Mouse (Mus musculus) telencephalon, adult 2 months (tissue): ENCODE data around the gene Lonrf2.
A peak's percentile ranks its signal among the peaks of the same experiment; 100 is the strongest.

Source experiments
- DNase-seq: peaks from one replicate; pipeline ENCODE4 v3.0.0-alpha.2; 2011; ENCODE audit warnings: low read depth, low spot score

The Lonrf2 gene

DNA sequence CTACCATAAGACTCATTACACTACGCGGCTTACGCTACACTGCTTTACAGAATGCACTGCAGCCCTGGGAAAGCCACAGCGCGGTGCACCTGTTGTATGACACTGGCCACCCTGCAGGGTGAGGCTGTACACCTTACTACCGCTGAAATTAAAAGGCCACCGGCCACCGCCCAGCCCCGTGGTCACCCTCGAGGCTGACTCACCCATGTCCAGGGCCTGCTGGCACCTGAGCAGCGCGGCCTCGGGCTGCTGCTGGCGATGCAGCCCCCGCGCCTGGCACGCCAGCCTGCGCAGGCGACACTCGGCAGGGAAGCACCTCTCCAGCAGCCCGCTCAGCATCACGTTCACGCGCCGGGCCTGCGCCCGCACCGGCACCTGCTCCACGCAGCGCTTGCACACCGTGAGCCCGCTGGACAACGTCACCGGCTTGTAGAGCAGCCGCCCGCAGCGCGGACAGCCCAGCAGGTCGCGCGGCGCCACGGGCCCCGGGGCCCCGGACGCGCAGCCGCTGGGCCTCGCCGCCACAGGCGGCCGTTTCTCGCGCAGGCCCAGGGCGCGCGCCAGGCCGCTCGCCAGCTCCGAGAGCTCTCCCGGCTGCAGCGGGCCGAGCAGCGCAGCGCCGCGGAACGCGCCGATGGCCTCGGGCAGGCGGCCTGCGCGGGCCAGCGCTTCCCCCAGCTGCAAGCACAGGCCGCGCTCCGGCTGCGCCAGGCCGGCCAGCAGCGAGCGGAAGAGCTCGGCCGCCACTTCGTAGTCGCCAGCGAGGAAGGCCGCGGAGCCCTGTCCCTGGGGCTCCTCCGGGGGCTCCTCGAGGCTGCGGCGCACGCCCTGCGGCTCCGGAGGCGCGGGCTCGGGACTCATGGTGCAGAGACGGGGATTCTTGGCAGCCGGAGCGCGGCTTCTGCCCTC is 689 bp downstream of the Lonrf2 start:
- DNase-seq = no peak

GRCm38 (mm10) chr1:38834899-38835298 is 1.6 kb downstream of the Lonrf2 start:
- DNase-seq = no peak

DNA sequence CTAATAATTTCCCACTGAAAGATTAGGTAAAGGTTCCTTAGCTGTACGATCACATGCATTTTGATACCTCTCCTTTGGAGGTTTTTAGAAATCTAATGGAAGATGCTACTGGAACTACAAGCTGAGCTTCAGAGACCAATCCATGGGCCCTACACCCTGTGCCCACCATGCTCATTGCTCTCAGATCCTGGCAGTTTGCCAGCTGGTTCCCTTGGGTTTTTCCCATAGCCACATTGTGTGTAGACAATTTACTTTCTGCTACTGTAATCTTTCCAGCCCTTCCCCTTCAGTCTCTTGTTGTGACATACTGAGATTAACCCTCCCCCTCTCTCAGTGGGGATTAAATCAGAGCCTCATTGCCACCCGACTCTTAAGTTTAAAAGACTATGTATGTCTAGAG is 11.6 kb downstream of the Lonrf2 start:
- DNase-seq = no peak

GRCm38 (mm10) chr1:38823851-38824250 is 12.7 kb downstream of the Lonrf2 start:
- no peak for DNase-seq

- DNase-seq = no peak
These were observed 16.8 kb downstream of the Lonrf2 start for GRCm38 (mm10) chr1:38819691-38820090.

- no peak for DNase-seq
These were observed 18.8 kb downstream of the Lonrf2 start for GRCm38 (mm10) chr1:38817671-38818070.

DNA sequence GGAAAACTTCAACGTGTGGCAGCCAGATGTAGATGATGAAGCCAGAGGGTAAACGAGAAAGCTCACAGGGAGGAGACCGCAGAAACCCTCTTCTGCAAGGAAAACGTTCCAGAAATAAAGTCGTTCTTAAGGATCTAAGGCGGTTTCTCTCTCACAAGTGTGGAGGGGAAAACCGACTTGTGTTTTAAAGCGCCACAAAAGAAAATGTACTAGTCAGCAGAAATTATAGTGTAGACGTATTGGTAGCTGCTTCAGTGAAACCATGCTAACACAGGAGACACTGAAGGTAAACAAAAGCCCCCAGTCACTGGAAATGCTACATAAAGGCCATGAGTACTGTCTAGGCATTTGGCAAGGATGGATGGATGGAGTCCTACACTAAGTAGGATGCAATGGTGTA is 19.2 kb downstream of the Lonrf2 start:
- no peak for DNase-seq

DNA sequence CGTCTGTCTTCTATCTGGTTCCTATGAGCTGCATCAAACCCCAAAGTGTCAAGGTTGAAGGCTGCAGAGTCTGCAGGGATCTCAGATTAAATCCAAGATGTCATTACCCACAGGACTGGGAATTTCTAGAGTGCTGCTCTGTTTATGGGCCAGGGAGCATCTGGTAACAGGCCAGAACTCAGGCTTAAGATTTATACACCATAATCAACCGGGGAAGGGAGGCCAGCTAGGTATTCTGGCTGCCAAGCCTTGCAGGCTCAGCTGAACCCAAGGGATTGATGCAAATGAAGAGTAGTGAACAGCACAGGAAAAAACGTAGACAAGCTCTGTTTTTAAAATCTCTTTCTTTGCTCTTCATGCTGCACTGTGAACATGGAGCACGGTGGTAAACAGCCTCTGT is 20.2 kb downstream of the Lonrf2 start:
- DNase-seq = no peak

DNA sequence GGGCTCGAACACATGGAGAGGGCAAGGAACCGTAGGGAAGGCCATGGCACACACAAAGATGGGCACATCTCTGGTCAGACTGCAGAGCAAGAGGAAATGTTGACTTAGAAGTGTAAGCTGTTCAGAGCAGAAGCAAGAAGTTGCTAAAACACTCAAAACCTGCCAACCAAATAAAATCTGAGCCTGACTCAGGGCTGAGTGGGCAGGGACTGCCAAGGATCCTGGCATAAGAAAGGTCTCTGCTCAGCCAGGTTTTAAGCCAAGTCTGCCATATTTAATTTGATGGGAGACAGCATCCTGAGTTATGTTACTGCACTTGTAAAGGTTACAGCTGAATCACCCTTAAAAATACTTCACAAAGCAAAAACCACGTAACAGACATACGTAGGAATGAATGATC is 29.4 kb downstream of the Lonrf2 start:
- peak; percentile 63 for DNase-seq

DNA sequence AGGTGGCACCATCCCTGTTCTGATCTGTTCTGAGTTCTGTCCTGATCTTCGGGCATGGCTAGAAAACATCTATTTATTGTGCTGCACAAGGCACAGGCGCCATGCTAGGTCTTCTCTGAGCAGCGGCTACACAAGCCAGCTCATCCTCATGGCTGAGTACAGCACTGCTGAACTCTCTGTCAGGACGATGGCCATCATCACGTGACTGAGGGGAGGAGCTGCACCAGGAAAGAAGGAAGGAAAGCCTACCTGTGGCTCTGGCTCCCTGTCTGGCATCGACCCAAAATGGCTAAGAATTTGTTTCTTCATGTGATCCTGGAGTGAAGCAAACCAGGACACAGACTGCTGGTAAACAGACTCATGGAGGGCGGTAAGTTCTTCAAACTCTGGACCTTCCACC is 36.1 kb downstream of the Lonrf2 start:
- DNase-seq = no peak

DNA sequence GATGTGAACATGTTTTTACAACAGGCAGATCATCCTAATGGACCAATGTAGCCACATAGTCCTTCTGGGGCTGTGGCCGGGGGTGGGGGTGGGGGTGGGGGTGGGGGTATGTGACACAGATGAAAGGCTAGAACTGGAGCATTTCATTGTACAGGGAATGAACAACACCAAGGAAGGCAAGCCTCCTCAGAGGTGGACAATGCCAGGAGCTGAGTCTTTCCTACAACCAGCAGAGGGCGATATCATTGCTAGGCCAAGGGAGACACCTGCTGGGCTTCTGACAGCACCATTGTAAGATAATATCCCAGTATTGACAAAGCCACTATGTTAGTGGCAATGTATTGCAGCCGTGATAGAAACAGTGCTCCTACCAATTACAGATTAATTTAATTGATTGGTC is 37.2 kb downstream of the Lonrf2 start:
- DNase-seq = no peak

DNA sequence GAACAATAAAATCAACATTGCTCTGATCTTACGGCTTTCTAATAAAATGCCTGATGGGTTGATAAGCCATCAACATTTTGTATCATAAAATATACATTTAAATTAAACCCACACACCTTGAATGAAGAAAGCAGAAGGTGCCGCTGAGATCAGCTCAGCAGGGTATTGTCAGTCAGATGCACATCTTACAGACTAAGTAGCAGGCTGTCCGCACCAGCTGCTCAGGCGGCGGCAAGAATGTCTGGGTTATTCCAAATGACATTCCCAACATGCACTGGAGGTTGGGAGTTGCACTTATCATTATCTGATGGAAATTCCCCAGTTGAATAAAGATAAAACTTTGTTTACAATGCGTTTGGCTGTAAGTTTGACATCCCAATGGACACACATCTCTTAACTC is 39.6 kb downstream of the Lonrf2 start:
- no peak for DNase-seq

GRCm38 (mm10) chr1:38795496-38795895 is 41.0 kb downstream of the Lonrf2 start:
- no peak for DNase-seq

DNA sequence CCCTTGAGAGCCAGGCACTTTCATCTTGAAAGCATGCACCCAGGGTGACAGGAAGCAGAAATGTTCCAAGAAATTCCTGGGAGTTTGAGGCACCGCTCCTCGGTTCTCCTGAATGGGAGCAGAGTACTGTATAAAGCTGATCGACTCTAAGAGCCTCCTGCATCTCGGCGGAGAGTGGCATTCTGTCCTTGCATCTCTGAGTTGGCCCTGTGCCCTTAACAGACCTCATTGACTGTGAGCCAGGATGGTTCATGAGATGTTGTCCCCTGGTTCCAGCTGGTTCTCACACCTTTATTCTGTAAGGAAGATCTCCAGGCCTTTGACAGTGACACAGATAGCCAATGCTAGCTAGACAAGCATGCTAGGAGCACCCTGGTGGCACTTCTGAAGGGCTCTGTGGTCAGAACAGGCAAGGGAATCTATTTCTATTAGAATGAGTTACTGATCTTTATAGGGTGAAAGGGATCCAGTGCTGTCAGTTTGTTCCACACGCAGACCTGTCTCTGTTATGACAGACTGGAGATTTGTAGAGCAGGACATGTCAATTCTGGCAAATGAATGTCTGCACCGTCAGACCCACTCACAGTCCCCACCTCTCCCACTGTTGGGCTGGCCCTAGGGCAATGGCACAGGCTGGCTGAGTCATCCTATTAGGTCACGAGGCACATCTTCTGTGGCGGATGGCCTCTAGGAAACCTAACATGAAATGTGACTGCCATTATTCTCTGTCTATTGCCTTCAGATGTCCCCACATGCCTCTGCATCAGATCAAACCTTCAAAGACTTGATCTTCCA is 45.3 kb downstream of the Lonrf2 start:
- no peak for DNase-seq

DNA sequence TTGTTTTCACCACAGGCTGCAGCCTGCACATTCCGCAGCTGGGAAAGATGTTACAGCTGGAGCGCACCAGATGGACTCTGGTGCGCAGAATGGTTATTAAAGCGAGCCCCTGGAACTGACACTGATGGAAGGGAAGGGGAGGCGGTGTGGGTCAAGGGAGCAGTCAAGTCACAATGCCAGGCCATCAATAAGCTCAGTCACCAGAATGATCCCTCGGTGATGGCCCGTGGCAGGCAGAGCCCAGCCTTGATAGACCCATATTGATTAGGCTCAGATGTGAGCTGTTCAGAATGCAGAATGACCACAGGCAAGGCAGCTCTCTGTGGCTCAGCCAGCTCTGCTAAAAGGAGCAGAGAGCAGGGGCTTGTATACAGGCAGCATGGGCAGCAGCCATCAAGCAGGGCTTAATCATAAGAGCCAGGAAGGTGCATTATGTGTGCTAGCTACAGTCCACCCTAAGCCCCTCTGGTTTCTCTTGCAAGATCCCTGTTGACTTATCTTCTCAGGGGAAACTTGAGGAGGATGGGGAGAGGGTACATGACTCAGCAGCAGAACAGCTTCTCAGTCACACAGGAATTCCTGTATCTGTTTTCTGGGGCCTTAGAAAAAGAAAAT is 46.4 kb downstream of the Lonrf2 start:
- no peak for DNase-seq

- DNase-seq = no peak
These were observed 47.6 kb downstream of the Lonrf2 start for GRCm38 (mm10) chr1:38788904-38789303.

GRCm38 (mm10) chr1:38787443-38787842 is 49.1 kb downstream of the Lonrf2 start:
- peak; percentile 49 for DNase-seq

- DNase-seq = no peak
These were observed 50.2 kb downstream of the Lonrf2 start for GRCm38 (mm10) chr1:38786358-38786757.

DNA sequence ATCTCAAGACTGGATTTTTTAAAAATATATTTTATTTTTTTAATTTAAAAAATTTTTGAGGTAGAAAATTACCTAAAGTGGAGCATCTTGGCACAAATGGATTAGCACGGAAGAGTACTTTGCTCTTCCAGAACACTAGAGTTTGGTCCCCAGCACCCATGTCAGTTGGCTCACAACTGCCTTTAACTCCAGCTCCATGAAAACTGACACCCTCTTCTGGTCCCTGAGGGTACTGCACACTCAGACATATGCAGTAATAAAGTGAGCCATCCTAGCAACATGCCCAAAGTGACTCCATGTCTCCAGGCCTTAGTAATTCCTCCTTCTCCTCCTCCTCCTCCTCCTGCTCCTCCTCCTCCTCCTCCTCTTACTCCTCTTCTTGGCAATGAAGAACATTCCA is 58.2 kb downstream of the Lonrf2 start:
- no peak for DNase-seq

DNA sequence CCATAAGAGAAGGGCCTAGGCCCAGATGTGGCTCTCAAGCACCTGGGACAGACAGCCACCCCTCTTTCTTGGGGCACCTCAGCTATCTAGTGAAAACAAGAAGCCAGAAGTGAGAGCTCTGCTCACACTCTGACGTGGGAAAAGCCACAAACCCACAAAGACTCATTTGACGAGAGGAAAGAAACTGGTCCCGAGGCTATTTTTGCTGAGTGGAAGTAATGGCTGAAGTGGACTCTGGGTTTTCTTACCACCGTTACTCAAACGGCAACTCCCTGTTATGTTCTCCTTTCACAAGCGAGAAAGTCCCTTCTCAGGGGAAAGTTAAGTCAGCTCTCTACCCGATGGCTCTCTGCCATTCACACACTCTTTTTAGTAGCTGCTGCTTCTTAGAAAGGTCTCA is 59.0 kb downstream of the Lonrf2 start:
- DNase-seq = no peak

GRCm38 (mm10) chr1:38775713-38776112 is 60.8 kb downstream of the Lonrf2 start:
- no peak for DNase-seq

DNA sequence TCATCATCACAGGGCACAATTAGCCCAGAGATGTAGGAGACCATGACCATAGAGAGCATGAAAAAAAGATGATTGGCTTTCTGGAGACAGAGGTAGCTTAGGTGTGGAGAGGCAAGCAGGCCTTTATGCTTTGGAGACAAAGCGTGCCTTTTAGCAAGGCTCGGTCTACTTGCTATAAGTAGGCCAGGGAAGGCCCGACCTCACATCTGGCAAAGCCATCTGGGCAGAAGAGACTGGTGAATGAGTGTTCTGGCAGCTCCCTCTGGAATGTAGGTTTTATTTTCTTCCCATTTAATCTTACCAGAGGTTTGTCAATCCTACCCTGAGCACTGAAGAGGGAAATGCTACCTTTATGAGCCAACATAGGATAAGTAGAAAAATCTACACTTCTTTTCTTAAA is 65.8 kb downstream of the Lonrf2 start:
- DNase-seq = no peak
